Mouse (Mus musculus) left cerebral cortex, postnatal 4 days (tissue): ENCODE results near the gene Ranbp10. TPM values are rescaled to one million over a fixed set of nuclear protein-coding genes. Genes with fewer than 3 reads are reported as not detected.
A peak's percentile ranks its signal among the peaks of the same experiment; 100 is the strongest.

Experiments used
- DNase-seq: peaks from one replicate; pipeline ENCODE4 v3.0.0-alpha.2; 2022
- intact Hi-C: fragments of 180-260 bp; cut with DNase I; formaldehyde crosslinking; loops from one replicate; pipeline ENCODE4 v1.15.1; 2025
- total RNA-seq, 2 experiments: library from RNA; stranded (reverse); gene quantifications; 2 replicates each; pipeline ENCODE4 v1.2.3; 2021

The Ranbp10 gene
- 10 to 100 TPM; 21.8 to 23.6 TPM for total RNA-seq

DNA sequence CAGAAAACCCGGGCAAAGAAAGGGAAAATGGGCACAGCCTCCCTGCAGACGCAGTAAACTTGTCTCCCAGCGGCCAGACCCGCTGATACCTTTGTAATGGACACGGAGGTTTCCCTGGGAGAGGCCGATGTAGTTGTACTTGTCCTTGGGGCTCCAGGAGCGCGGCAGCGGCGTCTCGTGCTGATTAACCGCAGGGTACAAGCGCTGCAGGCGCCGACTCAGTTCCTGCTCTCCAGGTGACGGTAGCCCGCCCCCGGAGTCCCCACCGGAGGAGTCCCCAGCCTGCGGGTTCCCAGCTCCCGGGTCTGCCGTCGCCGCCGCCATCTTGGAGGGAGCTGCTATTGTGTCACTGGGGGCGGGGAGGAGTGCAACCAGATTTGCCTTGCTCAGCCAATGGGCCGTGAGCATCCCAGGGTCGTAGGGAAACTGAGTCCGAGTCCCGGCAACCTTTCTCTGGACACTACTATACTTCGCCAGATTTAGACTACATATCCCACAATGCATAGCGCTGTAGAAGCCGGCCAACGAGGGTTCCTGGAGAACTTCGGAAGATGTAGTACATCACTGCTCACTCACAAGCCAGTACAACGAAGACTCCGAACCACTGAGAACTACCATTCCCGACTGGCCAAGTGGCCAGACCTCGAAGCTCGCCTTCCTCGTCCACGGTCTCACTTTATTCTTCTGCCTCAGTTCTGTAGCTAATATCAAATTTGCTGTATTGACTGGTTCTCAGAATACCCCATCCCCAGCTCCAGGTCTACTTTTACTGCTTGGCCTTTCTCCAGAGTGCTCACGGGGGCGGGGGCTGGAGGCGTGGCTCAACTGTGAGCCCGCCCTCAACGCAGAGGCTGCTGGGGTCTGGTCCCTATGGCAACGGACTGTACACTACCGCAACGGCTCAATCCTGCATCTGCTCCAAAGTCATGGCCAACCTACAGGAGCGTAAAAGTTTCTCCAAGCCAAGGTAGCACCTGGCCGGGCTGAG is at the start of gene Ranbp10, which contains the start of gene Tsnaxip1:
TSS of gene Ranbp10 (minus strand) at position 490 of the 988 bp plus-strand sequence.
TSS of gene Tsnaxip1 (plus strand) at position 871 of the 988 bp plus-strand sequence.
- intact Hi-C loops = no loop called here
- DNase-seq = peak; percentile 97

GRCm38 (mm10) chr8:105874301-105874700 is 47.2 kb upstream of the Ranbp10 start:
- intact Hi-C loops = no loop called here
- no peak for DNase-seq

DNA sequence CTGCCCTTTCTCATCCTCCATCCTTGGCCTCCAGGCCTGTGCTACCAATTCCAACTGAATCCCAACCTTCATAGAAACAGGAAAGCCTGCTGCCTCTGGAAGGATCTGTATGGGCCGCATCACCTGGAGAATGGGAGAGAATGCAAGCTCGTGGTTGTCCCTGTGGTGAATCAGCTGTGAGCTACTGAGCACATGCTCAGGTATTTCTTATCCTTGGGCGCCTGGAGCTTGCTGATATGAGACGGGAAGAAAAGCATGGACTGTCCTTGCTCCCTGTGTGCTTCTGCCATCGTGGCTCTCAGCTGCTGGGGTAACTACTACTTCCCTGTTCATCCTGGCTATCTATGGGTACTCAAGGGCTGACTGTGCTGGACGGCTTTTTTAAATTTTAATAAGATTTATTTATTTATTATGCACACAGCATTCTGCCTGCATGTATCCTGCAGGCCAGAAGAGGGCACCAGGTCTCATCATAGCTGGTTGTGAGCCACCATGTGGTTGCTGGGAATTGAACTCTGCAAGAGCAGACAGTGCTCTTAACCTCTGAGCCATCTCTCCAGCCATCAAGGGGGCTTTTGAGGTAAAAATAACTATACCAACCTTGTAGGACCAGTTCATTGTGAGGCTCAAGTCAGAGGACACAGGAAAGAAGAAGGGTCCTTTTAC is 39.3 kb upstream of the Ranbp10 start:
- intact Hi-C loops = no loop called here
- DNase-seq = no peak

GRCm38 (mm10) chr8:105861951-105862350 is 34.8 kb upstream of the Ranbp10 start:
- DNase-seq = no peak
- intact Hi-C loops = no loop called here

DNA sequence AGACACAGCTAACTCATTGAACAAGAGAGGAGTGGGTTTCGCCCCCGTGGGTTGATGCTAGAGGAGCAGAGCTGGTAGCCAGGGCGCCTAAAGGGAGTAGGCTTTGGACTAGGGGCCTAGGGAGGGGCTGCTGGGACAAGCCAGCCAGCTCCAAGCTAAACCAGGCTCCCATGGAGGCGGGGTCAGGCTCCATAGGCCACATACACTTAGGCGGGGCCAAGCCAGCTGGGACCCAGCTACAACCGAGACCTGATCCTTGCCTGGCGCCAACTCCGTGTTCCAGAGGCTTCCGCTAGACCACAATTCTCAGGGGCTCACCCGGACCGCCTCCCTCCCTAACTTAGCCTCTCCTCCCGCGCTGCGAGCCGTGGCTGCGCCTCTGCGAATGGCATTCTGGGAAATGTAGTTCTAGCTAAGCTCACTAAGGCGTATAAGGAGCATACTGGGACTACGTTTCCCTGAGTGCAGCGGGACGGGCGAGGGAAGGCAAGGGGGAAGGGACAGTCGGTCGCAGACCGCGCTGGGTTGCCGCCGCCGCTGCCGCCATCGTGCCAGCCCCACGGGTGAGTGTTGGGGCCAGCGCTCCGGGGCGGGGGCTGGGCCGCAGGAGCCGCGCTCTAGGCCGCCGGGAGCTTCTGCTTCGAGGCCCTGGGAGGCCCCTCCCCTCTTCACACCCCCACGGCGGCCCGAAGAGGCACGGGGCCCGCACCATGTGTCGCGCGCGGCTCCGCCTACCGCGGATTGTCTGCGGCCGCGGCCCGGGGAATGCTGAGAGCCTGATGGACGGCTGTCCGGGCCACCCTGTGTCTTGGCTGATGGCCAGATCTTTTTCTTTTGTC is 33.2 kb upstream of the Ranbp10 start, which contains the start of gene Nutf2:
TSS of gene Nutf2 (plus strand) at position 438 of the 839 bp plus-strand sequence.
- intact Hi-C loops = no loop called here

GRCm38 (mm10) chr8:105859314-105859713 is 32.2 kb upstream of the Ranbp10 start:
- DNase-seq = no peak
- intact Hi-C loops = no loop called here

More for the DNA sequence above, 33.2 kb upstream of the Ranbp10 start, which contains the start of gene Nutf2:
- peak; percentile 97 for DNase-seq

DNA sequence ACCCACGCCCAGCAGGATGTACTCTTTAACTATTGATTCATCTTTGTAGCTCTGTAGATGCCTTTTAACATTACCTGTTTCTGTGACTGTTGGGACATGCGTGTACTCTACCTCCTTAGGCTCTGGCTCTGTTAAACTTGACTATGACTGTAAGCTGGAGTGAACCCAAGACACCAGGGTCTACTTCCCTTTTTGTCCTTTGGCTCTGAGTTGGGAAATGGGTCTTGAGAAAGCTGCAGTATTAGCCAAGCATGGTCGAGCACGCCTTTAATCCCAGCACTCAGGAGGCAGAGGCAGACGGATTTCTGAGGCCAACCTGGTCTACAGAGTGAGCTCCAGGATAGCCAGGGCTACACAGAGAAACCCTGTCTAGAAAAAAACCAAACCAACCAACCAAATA is 31.3 kb upstream of the Ranbp10 start:
- DNase-seq = no peak

DNA sequence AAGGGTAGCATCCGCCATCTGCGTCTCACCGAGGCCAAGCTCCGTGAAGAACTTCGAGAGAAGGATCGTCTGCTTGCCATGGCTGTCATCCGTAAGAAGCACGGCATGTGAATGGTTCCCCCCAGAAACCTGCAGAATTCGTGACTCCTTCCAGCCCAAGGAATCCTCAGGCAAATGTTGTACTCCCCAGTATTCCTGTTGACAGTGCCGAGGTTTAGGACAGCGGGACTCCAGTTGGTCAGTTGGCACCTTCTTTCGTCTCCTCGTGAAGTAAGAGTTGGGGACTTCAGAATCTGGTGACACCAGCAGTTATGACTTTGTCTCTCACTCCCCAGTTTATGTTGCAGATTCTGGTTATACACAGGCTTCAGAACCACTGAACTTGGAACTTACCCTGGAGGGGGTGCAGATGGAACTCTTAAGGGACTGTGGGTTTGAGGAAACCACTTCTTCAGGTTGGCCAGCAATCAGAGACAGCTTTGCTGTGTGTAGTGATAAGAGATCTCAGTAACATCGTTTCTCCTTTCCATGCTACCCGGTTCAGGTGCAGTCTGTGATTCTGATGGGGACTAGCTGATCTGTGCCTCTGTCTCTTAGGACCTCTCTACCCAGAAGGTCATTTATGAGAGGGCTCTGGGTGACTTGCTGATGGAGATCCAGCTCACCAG is 29.2 kb upstream of the Ranbp10 start:
- DNase-seq = no peak
- intact Hi-C loops = no loop called here

More for the DNA sequence above, 31.3 kb upstream of the Ranbp10 start:
- intact Hi-C loops = no loop called here

DNA sequence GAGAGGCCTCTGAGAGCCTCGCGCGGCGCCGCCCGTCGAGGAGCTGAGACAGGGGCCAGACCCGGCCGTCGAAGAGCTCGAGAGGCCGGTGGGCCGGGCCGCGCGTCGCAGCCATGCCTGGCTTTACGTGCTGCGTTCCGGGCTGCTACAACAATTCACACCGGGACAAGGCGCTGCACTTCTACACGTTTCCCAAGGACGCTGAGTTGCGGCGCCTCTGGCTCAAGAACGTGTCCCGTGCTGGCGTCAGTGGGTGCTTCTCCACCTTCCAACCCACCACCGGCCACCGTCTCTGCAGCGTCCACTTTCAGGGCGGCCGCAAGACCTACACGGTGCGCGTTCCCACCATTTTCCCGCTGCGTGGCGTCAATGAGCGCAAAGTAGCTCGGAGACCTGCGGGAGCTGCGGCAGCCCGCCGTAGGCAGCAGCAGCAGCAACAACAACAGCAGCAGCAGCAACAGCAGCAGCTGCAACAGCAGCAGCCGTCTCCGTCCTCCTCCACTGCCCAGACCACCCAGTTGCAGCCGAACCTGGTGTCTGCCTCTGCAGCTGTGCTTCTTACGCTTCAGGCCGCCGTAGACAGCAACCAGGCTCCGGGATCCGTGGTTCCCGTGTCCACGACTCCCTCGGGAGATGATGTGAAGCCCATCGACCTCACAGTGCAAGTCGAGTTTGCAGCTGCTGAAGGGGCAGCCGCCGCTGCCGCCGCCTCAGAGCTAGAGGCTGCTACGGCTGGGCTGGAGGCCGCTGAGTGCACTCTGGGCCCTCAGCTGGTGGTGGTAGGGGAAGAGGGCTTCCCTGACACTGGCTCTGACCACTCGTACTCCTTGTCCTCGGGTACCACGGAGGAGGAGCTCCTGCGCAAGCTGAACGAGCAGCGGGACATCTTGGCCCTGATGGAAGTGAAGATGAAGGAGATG is 28.4 kb upstream of the Ranbp10 start:
- peak; percentile 39 for DNase-seq
- intact Hi-C loops = no loop called here

DNA sequence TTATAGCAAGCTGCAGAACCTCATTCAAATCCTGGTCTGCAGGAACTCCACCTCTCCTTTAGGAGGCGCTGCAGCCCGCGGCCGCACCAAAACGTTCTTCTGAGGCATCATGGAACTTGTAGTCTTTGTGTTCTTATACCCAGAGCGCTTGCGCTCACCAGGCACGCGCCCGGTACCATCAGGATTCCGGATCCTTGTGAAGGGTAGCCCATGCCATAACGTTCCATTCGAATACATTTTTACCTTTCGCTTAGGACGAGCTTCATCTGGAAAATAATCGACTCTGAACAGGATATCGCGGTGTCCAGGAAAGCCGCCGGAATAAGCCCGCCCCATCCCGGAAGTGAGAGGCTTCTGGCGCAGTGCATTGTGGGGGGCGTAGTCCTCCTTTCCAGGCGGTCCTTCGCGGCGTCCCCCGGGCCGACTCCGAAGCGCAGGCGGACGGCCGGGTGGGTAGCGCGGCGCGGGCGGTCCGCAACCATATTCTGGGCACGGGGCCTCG is 27.6 kb upstream of the Ranbp10 start, which contains the start of gene Thap11:
TSS of gene Thap11 (plus strand) at position 418 of the 502 bp plus-strand sequence.
- intact Hi-C loops = no loop called here
- peak; percentile 94 for DNase-seq

- no peak for DNase-seq
- intact Hi-C loops = no loop called here
These were observed 27.2 kb upstream of the Ranbp10 start for GRCm38 (mm10) chr8:105854303-105854702.

DNA sequence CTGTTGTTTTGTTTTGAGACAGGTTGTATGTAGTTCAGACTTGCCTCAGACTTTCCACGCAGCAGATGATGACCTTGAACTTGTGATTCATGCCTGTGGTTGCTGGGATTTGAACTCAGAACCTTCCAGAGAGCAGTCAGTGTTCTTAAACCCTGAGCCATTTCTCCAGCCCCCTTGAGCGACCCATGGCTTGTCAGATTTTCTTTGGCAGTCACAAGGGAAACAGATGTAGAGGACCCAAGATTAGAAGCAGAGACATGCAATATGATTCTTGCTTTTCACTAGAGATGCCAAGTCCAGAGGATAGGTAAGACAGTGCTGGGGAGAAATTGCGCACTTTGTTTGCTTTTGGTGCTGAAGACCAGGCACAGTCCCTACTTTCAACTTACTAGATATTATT is 26.0 kb upstream of the Ranbp10 start, which contains the start of gene Cenpt:
TSS of gene Cenpt (minus strand) at position 101 of the 400 bp plus-strand sequence.
- no peak for DNase-seq
- intact Hi-C loops = no loop called here

GRCm38 (mm10) chr8:105852146-105852729 is 25.1 kb upstream of the Ranbp10 start:
- no peak for DNase-seq
- intact Hi-C loops = no loop called here

DNA sequence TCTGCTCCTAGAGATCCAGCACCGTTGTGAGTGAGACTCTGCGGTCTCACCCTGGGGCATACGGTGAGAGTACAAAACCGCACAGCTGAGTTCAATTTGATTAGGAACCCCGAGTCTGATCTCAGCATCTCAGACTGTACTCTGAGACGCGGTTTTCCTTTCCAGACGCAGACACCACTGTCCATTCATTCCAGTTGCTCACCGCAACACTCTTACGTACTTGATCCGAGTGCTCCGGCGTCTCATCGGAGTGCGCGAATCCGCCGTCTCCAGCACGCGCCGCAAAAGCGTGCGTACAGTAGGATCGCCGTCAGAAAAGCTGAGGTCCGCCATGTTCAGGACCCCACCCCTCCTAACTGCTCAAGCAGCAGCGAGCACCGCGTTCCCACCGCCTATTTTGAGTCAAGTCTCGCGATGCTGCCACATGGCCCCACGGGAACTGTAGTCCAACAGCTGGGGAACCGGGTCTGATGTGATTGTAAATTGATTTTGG is 24.5 kb upstream of the Ranbp10 start:
- intact Hi-C loops = no loop called here
- peak; percentile 95 for DNase-seq

DNA sequence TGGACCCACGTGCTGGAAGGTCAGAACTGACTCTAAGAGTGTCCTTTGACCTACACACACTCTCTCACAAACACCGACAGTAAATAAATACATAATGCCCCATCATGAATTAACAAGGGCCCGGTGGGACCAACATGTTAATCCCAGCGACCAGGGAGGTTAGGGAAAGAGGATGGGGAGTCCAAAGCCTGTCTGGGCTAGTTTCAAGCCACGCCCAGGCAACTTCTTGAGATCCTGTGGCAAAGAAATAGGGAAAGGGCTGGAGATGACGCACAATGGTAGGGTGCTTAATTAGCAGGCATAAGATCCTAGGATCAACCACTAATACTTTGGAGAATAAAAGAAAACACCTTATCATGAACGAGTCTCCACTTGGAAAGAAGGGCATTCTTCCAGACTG is 23.5 kb upstream of the Ranbp10 start:
- no peak for DNase-seq
- intact Hi-C loops = no loop called here

- intact Hi-C loops = no loop called here
- DNase-seq = no peak
These were observed 22.9 kb upstream of the Ranbp10 start for GRCm38 (mm10) chr8:105850014-105850413.

DNA sequence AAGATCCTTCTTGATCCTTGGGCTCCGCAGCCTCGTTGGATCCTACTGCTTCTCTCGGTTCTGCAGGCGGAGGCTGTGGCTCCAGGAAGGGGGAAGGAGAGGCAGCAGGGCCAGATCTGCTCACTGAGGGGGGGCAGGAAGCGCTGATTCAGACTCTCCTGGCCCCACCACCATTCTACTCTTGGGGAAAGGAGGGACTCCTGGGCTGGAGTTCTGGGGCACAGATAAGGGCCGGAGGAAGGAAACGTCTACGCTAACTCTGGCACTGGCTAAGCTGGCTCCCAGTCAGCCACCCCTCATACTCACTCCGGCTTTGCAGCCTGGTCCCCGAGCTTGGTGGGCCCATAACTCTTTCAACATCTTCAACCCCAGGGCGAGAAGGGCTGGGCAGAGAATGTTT is 19.5 kb upstream of the Ranbp10 start:
- DNase-seq = no peak
- intact Hi-C loops = no loop called here

- intact Hi-C loops = no loop called here
- no peak for DNase-seq
These were observed 12.1 kb upstream of the Ranbp10 start for GRCm38 (mm10) chr8:105839209-105839608.
